Mouse (Mus musculus) liver, embryonic 14.5 days (tissue): ENCODE measurements around the gene Olfr547. TPM values are rescaled to one million over a fixed set of nuclear protein-coding genes. Genes with fewer than 3 reads are reported as not detected.

ENCODE experiments used
- ATAC-seq: fragments of 200-750 bp; cut with Nextera tagmentation; 2 replicates; pipeline ENCODE4 v1.8.0; 2017; ENCODE audit warnings: moderate number of reproducible peaks, mild to moderate bottlenecking, moderate library complexity; ENCODE audit not compliant: insufficient read depth
- DNase-seq, 3 experiments: peaks; one replicate each; pipeline ENCODE4 v3.0.0-alpha.2; 2012 to 2013; ENCODE audit warnings: low read depth in 3 of 3, low spot score in 3 of 3
- H3K27ac ChIP-seq: fragments of 300-500 bp; sonication (generic); 2 replicates; pipeline ENCODE4 v1.5.1; 2014; ENCODE audit warnings: moderate library complexity, mild to moderate bottlenecking, control low read depth, inconsistent platforms
- H3K27me3 ChIP-seq: fragments of 300-500 bp; sonication (generic); 2 replicates; pipeline ENCODE4 v1.6.1; 2014; ENCODE audit warnings: mild to moderate bottlenecking, low read length, moderate library complexity; ENCODE audit not compliant: control insufficient read depth, insufficient read depth
- H3K36me3 ChIP-seq: fragments of 300-500 bp; sonication (generic); replicated peaks from 2 replicates; pipeline ENCODE4 v1.6.1; 2014; ENCODE audit warnings: low read depth; ENCODE audit not compliant: control insufficient read depth, insufficient read depth
- H3K4me1 ChIP-seq, 2 experiments: fragments of 200-500 bp in 1 of 2; fragments of 300-500 bp in 1 of 2; sonication (generic) in 1 of 2; replicated peaks; 2 replicates each; pipeline ENCODE4 v1.6.1; 2012 to 2014; ENCODE audit warnings: antibody characterized with exemption in 1 of 2, inconsistent platforms in 1 of 2, low read length in 1 of 2; ENCODE audit not compliant: control insufficient read depth in 2 of 2, insufficient read depth in 2 of 2
- H3K4me2 ChIP-seq: fragments of 300-500 bp; sonication (generic); 2 replicates; pipeline ENCODE4 v1.6.1; 2014; ENCODE audit warnings: low read depth, mild to moderate bottlenecking, control low read depth, moderate library complexity
- H3K4me3 ChIP-seq, 2 experiments: fragments of 200-500 bp in 1 of 2; fragments of 300-500 bp in 1 of 2; sonication (generic) in 1 of 2; 2 replicates each; pipeline ENCODE4 v1.5.1; 2012 to 2014; ENCODE audit warnings: low read depth in 2 of 2, low read length in 2 of 2, mild to moderate bottlenecking in 2 of 2, control low read depth in 1 of 2, inconsistent platforms in 1 of 2, moderate library complexity in 1 of 2; ENCODE audit not compliant: insufficient read depth in 1 of 2
- H3K9ac ChIP-seq: fragments of 300-500 bp; sonication (generic); replicated peaks from 2 replicates; pipeline ENCODE4 v1.6.1; 2014; ENCODE audit warnings: mild to moderate bottlenecking, control low read depth, moderate library complexity
- H3K9me3 ChIP-seq: fragments of 300-500 bp; sonication (generic); 2 replicates; pipeline ENCODE4 v1.6.1; 2016; ENCODE audit warnings: low read length, mixed read lengths; ENCODE audit not compliant: control insufficient read depth
- CTCF ChIP-seq: IDR thresholded peaks from 2 replicates; pipeline ENCODE4 v1.5.1; 2016; ENCODE audit warnings: antibody characterized with exemption, low read depth, control low read depth
- EP300 ChIP-seq: IDR thresholded peaks from 2 replicates; pipeline ENCODE4 v1.6.1; 2016; ENCODE audit warnings: antibody characterized with exemption, low read depth
- WGBS: fragments of 180-500 bp; shearing (Covaris S2); extraction: QIAGEN DNeasy Blood & Tissue Kit; methylation state at CpG from one replicate; pipeline ENCODE4 v1.1.7; 2014; ENCODE audit not compliant: insufficient replicate concordance; 5-methylcytosine and 5-hydroxymethylcytosine counted together
- polyA plus RNA-seq, 2 experiments: library from polyadenylated mRNA; depleted of rRNA in 1 of 2; stranded (reverse) in 1 of 2; unstranded in 1 of 2; fragments of >200 nt; fragmentation: Nextera tagmentation in 1 of 2; extraction: Ambion mirVana in 1 of 2; gene quantifications; 2 replicates each; pipeline versions ENCODE4 v1.2.1 to v1.2.3; 2012 to 2014

Olfr547 gene
- polyA plus RNA-seq, 2 experiments: not detected

- TF ChIP-seq CTCF (no peak), EP300 (no peak)
- no peak overlapping the region for H3K9ac ChIP-seq
- DNase-seq (no peak), ATAC-seq (no peak)
- no peaks in the 10 kb centered on the region; the same call in 1 of the 2 replicates for H3K27me3 ChIP-seq
- H3K4me3 ChIP-seq: no peak overlapping the region
- no peaks in the 10 kb centered on the region for H3K36me3 ChIP-seq
- H3K27ac ChIP-seq: no peak overlapping the region
- no peak overlapping the region for H3K4me2 ChIP-seq
- H3K9me3 ChIP-seq: no peaks in the 10 kb centered on the region
- peaks cover 0 to 4% of the 10 kb centered on the region in 2 experiments; a peak in 1 of 4 replicates for H3K4me1 ChIP-seq
- WGBS: 63% methylated on average over 2 of the region's 2 CpGs
Measured at GRCm38 (mm10) chr7:102517051-102517335, 17.6 kb upstream of the Olfr547 start.

- no peak overlapping the region for H3K9ac ChIP-seq
- H3K27ac ChIP-seq: no peak overlapping the region
- no peak overlapping the region for H3K4me3 ChIP-seq
- H3K27me3 ChIP-seq: no peaks in the 10 kb centered on the region
- no peak overlapping the region for H3K4me2 ChIP-seq
- no peaks in the 10 kb centered on the region for H3K4me1 ChIP-seq
- H3K36me3 ChIP-seq: no peaks in the 10 kb centered on the region
- WGBS: 53% methylated on average over 1 of the region's 1 CpGs
- ATAC-seq (no peak), DNase-seq (no peak)
- no peaks in the 10 kb centered on the region for H3K9me3 ChIP-seq
- TF ChIP-seq CTCF (no peak), EP300 (no peak)
Measured at GRCm38 (mm10) chr7:102529052-102529451, 5.5 kb upstream of the Olfr547 start.

GRCm38 (mm10) chr7:102540596-102540995, 6.0 kb downstream of the Olfr547 start, which contains the start of gene Olfr548-ps1:
TSS of gene Olfr548-ps1 (plus strand) at chr7:102540896.
- TF ChIP-seq EP300: no peak
- Histone ChIP-seq H3K4me1 (no peaks in the 10 kb centered on the region), H3K27ac (no peak within 1 kb of the TSS), H3K4me3 (no peak within 1 kb of the TSS), H3K27me3 (no peaks in the 10 kb centered on the region), H3K9ac (no peak within 1 kb of the TSS), H3K9me3 (no peaks in the 10 kb centered on the region), H3K36me3 (no peaks in the 10 kb centered on the region), H3K4me2 (no peak within 1 kb of the TSS)
- DNase-seq (no peak), ATAC-seq (no peak)
- WGBS: 48% methylated on average over 2 of the region's 2 CpGs

GRCm38 (mm10) chr7:102541251-102541650, 6.7 kb downstream of the Olfr547 start:
- Histone ChIP-seq H3K9ac (no peak overlapping the region), H3K9me3 (no peaks in the 10 kb centered on the region), H3K4me1 (no peaks in the 10 kb centered on the region), H3K27ac (no peak overlapping the region), H3K27me3 (no peaks in the 10 kb centered on the region), H3K36me3 (no peaks in the 10 kb centered on the region), H3K4me2 (no peak overlapping the region), H3K4me3 (no peak overlapping the region)
- no peak for ATAC-seq
- no peak for TF ChIP-seq EP300
- WGBS: 31% methylated on average over 3 of the region's 3 CpGs
- DNase-seq: no peak

- no peak for ATAC-seq
- H3K4me2 ChIP-seq: no peak within 1 kb of the TSS
- no peaks in the 10 kb centered on the region for H3K27me3 ChIP-seq
- no peak for TF ChIP-seq EP300
- no peak for TF ChIP-seq CTCF
- 65% methylated on average over 3 of the region's 3 CpGs for WGBS
- no peak within 1 kb of the TSS for H3K4me3 ChIP-seq
- H3K27ac ChIP-seq: no peak within 1 kb of the TSS
- no peak for DNase-seq
- H3K36me3 ChIP-seq: no peaks in the 10 kb centered on the region
- H3K9ac ChIP-seq: no peak within 1 kb of the TSS
- no peaks in the 10 kb centered on the region for H3K9me3 ChIP-seq
- no peaks in the 10 kb centered on the region for H3K4me1 ChIP-seq
Measured at GRCm38 (mm10) chr7:102549570-102549969, 15.0 kb downstream of the Olfr547 start, which contains the start of gene Olfr549. TSS of gene Olfr549 (plus strand) at chr7:102549870.
